Comparison of ENCODE assay signal across 14 mouse cellular contexts in the genomic region with DNA sequence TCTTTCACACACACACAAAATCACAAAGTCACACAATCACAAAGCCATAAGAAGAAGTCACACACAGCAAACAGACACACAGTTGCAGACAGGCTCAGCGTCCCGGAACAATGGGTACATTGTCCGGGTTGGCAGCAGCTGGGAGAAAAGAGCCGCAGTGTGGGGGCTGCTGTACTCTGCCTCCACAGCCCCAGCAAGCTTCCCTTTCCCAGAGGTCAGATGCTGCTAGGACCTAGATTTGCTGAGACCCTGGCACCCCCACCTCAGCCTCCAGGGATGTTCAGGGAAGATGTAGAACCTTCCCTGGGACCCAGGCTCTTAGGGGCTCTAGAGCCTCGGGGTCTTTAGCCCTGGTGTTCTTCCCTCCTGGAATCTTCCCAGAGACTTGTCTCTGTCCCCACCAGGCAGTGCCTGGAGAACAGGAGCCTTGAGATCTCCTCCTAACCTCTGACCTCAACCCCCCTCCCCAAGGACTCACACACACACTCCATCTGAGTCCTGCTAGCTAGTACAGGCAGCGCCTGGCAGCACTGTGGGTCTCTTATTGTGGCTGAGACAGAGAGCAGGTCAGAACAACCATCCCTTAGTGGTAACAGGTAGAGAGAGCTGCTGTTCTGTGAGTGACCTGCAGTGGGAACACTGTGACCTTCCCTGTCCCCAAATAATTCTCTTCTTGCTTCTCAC. TPM values are rescaled to one million over a fixed set of nuclear protein-coding genes. Genes with fewer than 3 reads are reported as not detected.
DNase-seq lines count a peak whose midpoint lies in the region; ATAC-seq lines count a peak whose summit lies in the region.
"Had no signal": no experiment of that assay in that cellular context is flagged by ENCODE, and none has a peak within 500 bp of the region (broad histone marks: within the 10 kb centered on the region; RNA-seq: fewer than 3 reads in every experiment).

No protein-coding gene starts in this region.

- H3K4me1 ChIP-seq in heart, embryonic 13.5 days = peaks cover 60% of the 10 kb centered on the region
- peaks cover 41% of the 10 kb centered on the region for H3K4me1 ChIP-seq in hindbrain, embryonic 14.5 days (replicated peaks; ENCODE audit: control insufficient read depth, insufficient read depth, low read length)
- H3K4me1 ChIP-seq in neural tube, embryonic 11.5 days (ENCODE audit: control insufficient read depth, insufficient read depth, low read length) = peaks cover 23% of the 10 kb centered on the region

- ATAC-seq in heart, embryonic 13.5 days (ENCODE audit: extremely low read depth, insufficient number of reproducible peaks, low FRiP score, low TSS enrichment) = no peak
- no peak for ATAC-seq in hindbrain, embryonic 14.5 days (ENCODE audit: low FRiP score)
- ATAC-seq in neural tube, embryonic 11.5 days (ENCODE audit: insufficient read depth, low FRiP score, low TSS enrichment) = no peak

- DNase-seq in heart, adult 8-10 months (ENCODE audit: low spot score) = no peak
- DNase-seq in embryo, embryonic 9.5 days (ENCODE audit: extremely low spot score) = peak; percentile 54
- no peak for DNase-seq in hindbrain, embryonic 14.5 days (ENCODE audit: low spot score)
- peak; percentile 60 for DNase-seq in neural tube, embryonic 11.5 days (ENCODE audit: low spot score)
- DNase-seq in cerebellum, adult 9-11 months = no peak
- DNase-seq in frontal cortex, postnatal 36 days (ENCODE audit: low spot score in 2 of 2) = no peak
- no peak for DNase-seq in thymus, adult 18-20 months
- DNase-seq: kidney, adult 18-20 months; lung, postnatal 10 days; right cerebral cortex, postnatal 4 days; thymus, adult 2 months had no signal

- no peak overlapping the region for H3K4me3 ChIP-seq in heart, embryonic 13.5 days
- H3K4me3 ChIP-seq in hindbrain, embryonic 14.5 days (replicated peaks; ENCODE audit: low read length) = no peak overlapping the region
- no peak overlapping the region for H3K4me3 ChIP-seq in neural tube, embryonic 11.5 days (ENCODE audit: low read depth, low read length)

- no peaks in the 10 kb centered on the region for H3K27me3 ChIP-seq in heart, embryonic 13.5 days (replicated peaks)
- H3K27me3 ChIP-seq in hindbrain, embryonic 14.5 days (ENCODE audit: control insufficient read depth, insufficient read depth, low read length) = no peaks in the 10 kb centered on the region
- H3K27me3 ChIP-seq in neural tube, embryonic 11.5 days (ENCODE audit: control insufficient read depth, insufficient read depth, low read length) = no peaks in the 10 kb centered on the region

- peak overlapping the region; percentile 5; the same call in 1 of the 2 replicates for H3K27ac ChIP-seq in heart, embryonic 13.5 days (replicated peaks)
- H3K27ac ChIP-seq in hindbrain, embryonic 14.5 days = peak overlapping the region; percentile 43
- H3K27ac ChIP-seq in neural tube, embryonic 11.5 days (ENCODE audit: low read depth, low read length) = peak overlapping the region; percentile 83

- peaks cover 18% of the 10 kb centered on the region for H3K36me3 ChIP-seq in heart, embryonic 13.5 days
- peaks cover 17% of the 10 kb centered on the region for H3K36me3 ChIP-seq in hindbrain, embryonic 14.5 days (replicated peaks; ENCODE audit: control insufficient read depth, insufficient read depth)
- 0 out of 2 replicates have a peak, but pooled peaks cover 2% of the 10 kb centered on the region for H3K36me3 ChIP-seq in neural tube, embryonic 11.5 days (ENCODE audit: control insufficient read depth, insufficient read depth, low read length)

- 61% methylated on average over 6 of the region's 6 CpGs for WGBS in heart, embryonic 13.5 days
- 7% methylated on average over 6 of the region's 6 CpGs for WGBS in hindbrain, embryonic 14.5 days
- WGBS in neural tube, embryonic 11.5 days = 30% methylated on average over 6 of the region's 6 CpGs

- H3K9ac ChIP-seq in heart, embryonic 13.5 days = 0 out of 2 replicates have a peak overlapping the region, but pooled peaks have one; percentile 13
- H3K9ac ChIP-seq in hindbrain, embryonic 14.5 days = no peak overlapping the region
- peak overlapping the region; percentile 18; the same call in 1 of the 2 replicates for H3K9ac ChIP-seq in neural tube, embryonic 11.5 days (ENCODE audit: low read length)

- no peak overlapping the region for H3K4me2 ChIP-seq in heart, embryonic 13.5 days
- no peak overlapping the region for H3K4me2 ChIP-seq in hindbrain, embryonic 14.5 days (replicated peaks)
- peak overlapping the region; percentile 15; the same call in 1 of the 2 replicates for H3K4me2 ChIP-seq in neural tube, embryonic 11.5 days (ENCODE audit: low read depth)

- H3K9me3 ChIP-seq in heart, embryonic 13.5 days = no peaks in the 10 kb centered on the region
- H3K9me3 ChIP-seq in hindbrain, embryonic 14.5 days (ENCODE audit: control insufficient read depth, low read length) = no peaks in the 10 kb centered on the region
- no peaks in the 10 kb centered on the region for H3K9me3 ChIP-seq in neural tube, embryonic 11.5 days (ENCODE audit: control insufficient read depth, low read length)

RNA-seq across cellular contexts. Expression of a gene that starts 1.8 kb away (rescaled TPM):
- 383 and 399 TPM in 2 replicates for polyA plus RNA-seq in heart, embryonic 13.5 days (2015; fragmentation: Nextera tagmentation; extraction: Ambion mirVana)
- 1 to 10 TPM; 2.3 to 3.3 (median 3.2) TPM for total RNA-seq in heart, adult 8-10 months (2022)
- 1,580 and 1,755 TPM in 2 replicates for polyA plus RNA-seq in hindbrain, embryonic 14.5 days (2014; fragmentation: Nextera tagmentation; extraction: Ambion mirVana)
- polyA plus RNA-seq in neural tube, embryonic 11.5 days (2014; fragmentation: Nextera tagmentation; extraction: Ambion mirVana) = 1,866 and 1,920 TPM in 2 replicates

RNA-seq across cellular contexts. Expression of a gene that starts 20.6 kb away (rescaled TPM):
- not detected in 2 replicates for polyA plus RNA-seq in heart, embryonic 13.5 days (2015; fragmentation: Nextera tagmentation; extraction: Ambion mirVana)
- not detected for total RNA-seq in heart, adult 8-10 months (2022)
- polyA plus RNA-seq in hindbrain, embryonic 14.5 days (2014; fragmentation: Nextera tagmentation; extraction: Ambion mirVana) = 0.55 and 0.78 TPM in 2 replicates
- polyA plus RNA-seq in neural tube, embryonic 11.5 days (2014; fragmentation: Nextera tagmentation; extraction: Ambion mirVana) = not detected in 2 replicates
- total RNA-seq: granulocyte monocyte progenitor cell, adult 5-6 weeks; left cerebral cortex, postnatal 25 days had no signal

RNA-seq across cellular contexts. Expression of a gene that starts 20.7 kb away (rescaled TPM):
- polyA plus RNA-seq in heart, embryonic 13.5 days (2015; fragmentation: Nextera tagmentation; extraction: Ambion mirVana) = not detected in 2 replicates
- total RNA-seq in heart, adult 8-10 months (2022) = not detected
- polyA plus RNA-seq in hindbrain, embryonic 14.5 days (2014; fragmentation: Nextera tagmentation; extraction: Ambion mirVana) = 0.16 and 0.46 TPM in 2 replicates
- not detected in 2 replicates for polyA plus RNA-seq in neural tube, embryonic 11.5 days (2014; fragmentation: Nextera tagmentation; extraction: Ambion mirVana)
- total RNA-seq: granulocyte monocyte progenitor cell, adult 5-6 weeks had no signal
- polyA plus RNA-seq: thymus, adult 2 months had no signal

RNA-seq across cellular contexts. Expression of a gene that starts 31.0 kb away (rescaled TPM):
- 127 and 141 TPM in 2 replicates for polyA plus RNA-seq in heart, embryonic 13.5 days (2015; fragmentation: Nextera tagmentation; extraction: Ambion mirVana)
- 10 to 100 TPM; 11.4 to 15.0 (median 12.8) TPM for total RNA-seq in heart, adult 8-10 months (2022)
- 76.0 and 79.8 TPM in 2 replicates for polyA plus RNA-seq in hindbrain, embryonic 14.5 days (2014; fragmentation: Nextera tagmentation; extraction: Ambion mirVana)
- 243 and 258 TPM in 2 replicates for polyA plus RNA-seq in neural tube, embryonic 11.5 days (2014; fragmentation: Nextera tagmentation; extraction: Ambion mirVana)

RNA-seq across cellular contexts. Expression of a gene that starts 50.2 kb away (rescaled TPM):
- 25.4 and 26.9 TPM in 2 replicates for polyA plus RNA-seq in heart, embryonic 13.5 days (2015; fragmentation: Nextera tagmentation; extraction: Ambion mirVana)
- total RNA-seq in heart, adult 8-10 months (2022) = 10 to 100 TPM; 50.3 to 54.6 (median 53.3) TPM
- polyA plus RNA-seq in hindbrain, embryonic 14.5 days (2014; fragmentation: Nextera tagmentation; extraction: Ambion mirVana) = 29.5 and 33.8 TPM in 2 replicates
- polyA plus RNA-seq in neural tube, embryonic 11.5 days (2014; fragmentation: Nextera tagmentation; extraction: Ambion mirVana) = 27.6 and 31.7 TPM in 2 replicates

Comparison
In these comparisons a context has a peak if more than half of its experiments do, and no peak if none do; other contexts are left out.
1. H3K27ac ChIP-seq: peak in every context shown above with its lines; median percentile 83 in neural tube, embryonic 11.5 days; 43 in hindbrain, embryonic 14.5 days; 5 in heart, embryonic 13.5 days.
2. DNase-seq: peak in embryo, embryonic 9.5 days (single experiment) and neural tube, embryonic 11.5 days (single experiment); none in heart, adult 8-10 months (single experiment), hindbrain, embryonic 14.5 days (single experiment), cerebellum, adult 9-11 months (single experiment), frontal cortex, postnatal 36 days (0 of 2) and thymus, adult 18-20 months (0 of 2).